Mouse (Mus musculus) intestine, embryonic 15.5 days (tissue): ENCODE results near the gene Etl4. TPM values are rescaled to one million over a fixed set of nuclear protein-coding genes. Genes with fewer than 3 reads are reported as not detected.
A peak's percentile ranks its signal among the peaks of the same experiment; 100 is the strongest.

Experiments used
- ATAC-seq: fragments of 200-750 bp; cut with Nextera tagmentation; 2 replicates; pipeline ENCODE4 v1.8.0; 2017; ENCODE audit warnings: moderate TSS enrichment, moderate library complexity
- H3K27ac ChIP-seq: fragments of 300-500 bp; sonication (generic); 2 replicates; pipeline ENCODE4 v1.5.1; 2015; ENCODE audit warnings: mild to moderate bottlenecking, inconsistent platforms
- H3K27me3 ChIP-seq: fragments of 300-500 bp; sonication (generic); replicated peaks from 2 replicates; pipeline ENCODE4 v1.6.1; 2015; ENCODE audit warnings: inconsistent platforms
- H3K36me3 ChIP-seq: fragments of 300-500 bp; sonication (generic); 2 replicates; pipeline ENCODE4 v1.6.1; 2015; ENCODE audit warnings: inconsistent platforms
- H3K4me1 ChIP-seq: fragments of 300-500 bp; sonication (generic); replicated peaks from 2 replicates; pipeline ENCODE4 v1.6.1; 2015; ENCODE audit warnings: inconsistent platforms
- H3K4me2 ChIP-seq: fragments of 300-500 bp; sonication (generic); replicated peaks from 2 replicates; pipeline ENCODE4 v1.6.1; 2015; ENCODE audit warnings: mild to moderate bottlenecking, inconsistent platforms
- H3K4me3 ChIP-seq: fragments of 300-500 bp; sonication (generic); replicated peaks from 2 replicates; pipeline ENCODE4 v1.5.1; 2015; ENCODE audit warnings: inconsistent platforms
- H3K9ac ChIP-seq: fragments of 300-500 bp; sonication (generic); 2 replicates; pipeline ENCODE4 v1.6.1; 2015; ENCODE audit warnings: inconsistent platforms
- H3K9me3 ChIP-seq: fragments of 300-500 bp; sonication (generic); 2 replicates; pipeline ENCODE4 v1.6.1; 2016; ENCODE audit warnings: inconsistent platforms
- WGBS: fragments of 180-500 bp; shearing (Covaris S2); methylation state at CpG from one replicate; pipeline ENCODE4 v1.1.7; 2015; 5-methylcytosine and 5-hydroxymethylcytosine counted together
- polyA plus RNA-seq: library from polyadenylated mRNA; unstranded; fragments of >200 nt; fragmentation: Nextera tagmentation; extraction: Ambion mirVana; gene quantifications from 2 replicates; pipeline ENCODE4 v1.2.1, GENCODE M21; 2015

Gene Etl4
- polyA plus RNA-seq, 1 experiment from 2014 or later = 32.8 TPM

- ATAC-seq = no peak
Observed at GRCm38 (mm10) chr2:20249403-20249802, 339.8 kb downstream of the Etl4 start.

DNA sequence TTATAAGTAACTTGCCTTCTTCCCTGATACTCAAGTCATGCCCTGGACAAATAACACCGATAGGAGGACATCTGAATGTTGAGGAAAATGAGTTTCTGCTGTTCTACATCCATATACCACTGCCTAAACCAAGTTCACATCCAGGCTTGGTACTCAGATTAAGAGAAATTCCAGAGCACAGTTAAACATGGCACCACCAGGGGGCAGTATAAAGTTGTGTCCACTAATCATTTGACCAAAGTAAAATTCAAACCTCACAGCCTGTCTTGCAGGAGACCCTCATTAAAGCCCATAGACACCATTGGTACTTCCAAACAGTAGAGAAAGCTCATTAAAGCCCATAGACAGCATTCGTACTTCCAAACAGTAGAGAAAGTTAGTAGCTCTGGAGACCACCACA is 366.5 kb downstream of the Etl4 start:
- Histone ChIP-seq H3K4me1 (no peaks in the 10 kb centered on the region), H3K36me3 (no peaks in the 10 kb centered on the region), H3K9ac (no peak overlapping the region), H3K9me3 (no peaks in the 10 kb centered on the region), H3K4me2 (no peak overlapping the region), H3K27me3 (no peaks in the 10 kb centered on the region), H3K4me3 (no peak overlapping the region), H3K27ac (no peak overlapping the region)
- WGBS = 57% methylated on average over 2 of the region's 2 CpGs
- no peak for ATAC-seq

More at GRCm38 (mm10) chr2:20249403-20249802, 339.8 kb downstream of the Etl4 start:
- no peak overlapping the region for H3K9ac ChIP-seq
- no peak overlapping the region for H3K27ac ChIP-seq
- no peaks in the 10 kb centered on the region for H3K9me3 ChIP-seq
- no peak overlapping the region for H3K4me3 ChIP-seq
- H3K4me1 ChIP-seq = no peaks in the 10 kb centered on the region
- H3K36me3 ChIP-seq = no peaks in the 10 kb centered on the region
- no peaks in the 10 kb centered on the region for H3K27me3 ChIP-seq
- H3K4me2 ChIP-seq = no peak overlapping the region
- 66% methylated on average over 4 of the region's 4 CpGs for WGBS

GRCm38 (mm10) chr2:20281903-20282302 is 372.3 kb downstream of the Etl4 start:
- H3K4me3 ChIP-seq = no peak overlapping the region

DNA sequence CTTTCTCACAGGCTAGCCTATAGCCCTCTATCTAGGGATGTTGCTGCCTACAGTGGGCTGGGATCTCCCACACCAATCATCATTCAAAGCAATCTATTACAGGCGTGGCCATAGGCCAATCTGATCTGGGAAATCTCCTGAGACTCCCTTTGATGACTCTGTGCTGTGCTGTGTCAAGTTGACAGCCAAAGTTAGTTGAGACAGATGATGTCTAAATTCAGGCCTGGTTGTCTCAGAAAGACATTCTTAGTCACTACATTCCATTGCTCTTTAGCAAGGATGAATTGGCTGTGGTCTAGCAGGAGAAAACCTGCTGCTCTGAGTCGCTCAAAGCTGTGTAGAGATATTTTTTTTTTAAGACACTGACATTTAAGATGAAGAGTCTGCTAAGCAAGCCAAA is 374.8 kb downstream of the Etl4 start:
- WGBS = 40% methylated on average over 2 of the region's 2 CpGs
- Histone ChIP-seq H3K27me3 (no peaks in the 10 kb centered on the region), H3K4me3 (no peak overlapping the region), H3K27ac (no peak overlapping the region), H3K9ac (no peak overlapping the region), H3K36me3 (no peaks in the 10 kb centered on the region), H3K4me1 (no peaks in the 10 kb centered on the region), H3K9me3 (no peaks in the 10 kb centered on the region), H3K4me2 (no peak overlapping the region)
- no peak for ATAC-seq

More at GRCm38 (mm10) chr2:20281903-20282302, 372.3 kb downstream of the Etl4 start:
- no peak overlapping the region for H3K4me2 ChIP-seq
- H3K27ac ChIP-seq = no peak overlapping the region
- H3K9me3 ChIP-seq = no peaks in the 10 kb centered on the region
- H3K27me3 ChIP-seq = no peaks in the 10 kb centered on the region
- H3K9ac ChIP-seq = no peak overlapping the region
- no peaks in the 10 kb centered on the region for H3K4me1 ChIP-seq
- H3K36me3 ChIP-seq = no peaks in the 10 kb centered on the region
- no peak for ATAC-seq
- 72% methylated on average over 2 of the region's 2 CpGs for WGBS

DNA sequence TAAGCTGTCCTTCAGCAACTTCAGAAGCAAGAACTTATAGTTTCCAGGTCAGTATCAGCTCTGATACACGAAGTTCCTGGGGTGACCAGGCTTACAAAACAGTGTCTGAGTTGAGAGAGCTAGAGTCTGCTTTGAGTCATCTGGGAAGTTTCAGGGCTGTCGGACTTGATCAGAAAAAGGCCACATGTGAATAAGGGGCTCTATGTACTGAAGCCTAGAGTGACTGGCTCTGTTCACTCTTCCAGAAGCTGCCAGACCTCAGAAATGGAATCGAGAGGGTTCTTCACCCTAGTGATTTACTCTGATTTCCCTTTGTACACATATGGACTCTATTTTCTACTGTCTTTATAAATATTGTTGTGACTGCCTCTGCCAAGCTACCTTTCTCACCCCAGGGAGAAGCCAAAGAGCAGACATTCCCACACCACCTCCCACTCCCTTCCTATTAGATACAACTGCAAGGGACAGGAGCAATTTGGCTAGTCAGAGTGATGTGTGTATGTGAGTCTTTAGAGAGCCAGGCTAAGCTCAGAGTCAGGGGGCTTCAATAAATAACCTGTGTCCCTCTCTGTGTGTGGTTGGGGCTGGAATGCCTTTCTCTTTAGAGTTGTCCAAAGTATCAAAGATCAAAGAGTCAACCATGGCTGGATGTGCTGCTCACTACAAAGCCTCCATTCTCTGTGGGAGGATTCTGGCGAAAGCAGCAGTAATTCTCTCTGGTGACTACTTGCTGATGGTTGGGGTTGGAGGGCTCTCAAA is 381.6 kb downstream of the Etl4 start:
- no peaks in the 10 kb centered on the region for H3K27me3 ChIP-seq
- no peak overlapping the region for H3K4me2 ChIP-seq
- H3K4me1 ChIP-seq = no peaks in the 10 kb centered on the region
- H3K9ac ChIP-seq = no peak overlapping the region
- H3K27ac ChIP-seq = no peak overlapping the region
- ATAC-seq = no peak
- H3K4me3 ChIP-seq = no peak overlapping the region
- no peaks in the 10 kb centered on the region for H3K36me3 ChIP-seq
- H3K9me3 ChIP-seq = no peaks in the 10 kb centered on the region
- WGBS = 38% methylated on average over 4 of the region's 4 CpGs

- Histone ChIP-seq H3K27ac (no peak overlapping the region), H3K9me3 (no peaks in the 10 kb centered on the region), H3K4me1 (no peaks in the 10 kb centered on the region), H3K36me3 (no peaks in the 10 kb centered on the region), H3K27me3 (no peaks in the 10 kb centered on the region), H3K9ac (no peak overlapping the region), H3K4me2 (no peak overlapping the region), H3K4me3 (no peak overlapping the region)
- WGBS = 34% methylated on average over 2 of the region's 2 CpGs
- no peak for ATAC-seq
Observed at GRCm38 (mm10) chr2:20291741-20292110, 382.1 kb downstream of the Etl4 start.

DNA sequence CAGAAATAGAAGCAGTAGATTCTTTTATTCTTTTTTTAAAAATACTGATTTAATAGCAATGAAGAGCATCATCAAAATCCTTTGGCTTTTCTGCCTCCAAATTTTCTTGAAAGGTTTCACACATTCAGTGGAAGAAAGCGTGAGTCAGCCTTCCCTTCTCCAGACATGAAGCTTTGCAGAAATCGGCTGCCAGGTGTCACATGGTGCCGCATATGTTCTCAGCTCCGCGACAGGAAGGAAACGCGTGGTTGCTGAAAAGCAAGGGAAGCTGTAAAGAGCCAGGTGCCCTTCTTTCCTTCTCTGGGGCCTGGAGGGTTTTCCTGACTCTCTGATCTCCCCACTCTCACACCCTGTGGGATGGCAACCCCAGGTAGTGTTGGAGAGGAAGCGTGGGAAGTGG is 383.8 kb downstream of the Etl4 start:
- no peak overlapping the region for H3K27ac ChIP-seq
- no peak for ATAC-seq
- no peaks in the 10 kb centered on the region for H3K9me3 ChIP-seq
- no peak overlapping the region for H3K4me2 ChIP-seq
- H3K4me3 ChIP-seq = no peak overlapping the region
- H3K36me3 ChIP-seq = no peaks in the 10 kb centered on the region
- H3K9ac ChIP-seq = no peak overlapping the region
- no peaks in the 10 kb centered on the region for H3K27me3 ChIP-seq
- H3K4me1 ChIP-seq = no peaks in the 10 kb centered on the region
- WGBS = 78% methylated on average over 8 of the region's 8 CpGs

- Histone ChIP-seq H3K4me1 (no peaks in the 10 kb centered on the region), H3K9me3 (no peaks in the 10 kb centered on the region), H3K4me2 (no peak overlapping the region), H3K27me3 (no peaks in the 10 kb centered on the region), H3K27ac (no peak overlapping the region), H3K36me3 (no peaks in the 10 kb centered on the region), H3K9ac (no peak overlapping the region), H3K4me3 (no peak overlapping the region)
- 27% methylated on average over 4 of the region's 4 CpGs for WGBS
- no peak for ATAC-seq
Observed at GRCm38 (mm10) chr2:20294596-20294995, 385.0 kb downstream of the Etl4 start.

DNA sequence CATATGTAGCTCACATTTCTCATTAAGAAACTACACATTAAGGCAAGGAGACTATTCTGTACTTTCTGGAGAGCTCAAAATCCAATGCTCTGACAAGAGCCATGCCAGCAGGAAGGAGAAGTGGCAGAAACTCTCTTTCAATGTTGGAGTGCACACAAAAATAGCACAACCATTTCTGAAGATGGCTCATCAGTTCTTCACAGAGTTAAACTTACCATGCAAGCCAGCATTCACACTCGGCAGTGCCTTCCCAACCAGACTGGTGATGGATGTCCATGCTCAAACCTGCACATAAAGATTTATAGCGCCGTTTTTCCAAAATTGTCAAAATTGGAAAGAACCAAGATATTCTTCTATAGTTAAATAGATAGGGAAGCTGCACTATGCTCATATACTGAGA is 392.9 kb downstream of the Etl4 start:
- Histone ChIP-seq H3K27me3 (no peaks in the 10 kb centered on the region), H3K4me3 (no peak overlapping the region), H3K36me3 (no peaks in the 10 kb centered on the region), H3K4me1 (no peaks in the 10 kb centered on the region), H3K9ac (no peak overlapping the region), H3K27ac (no peak overlapping the region), H3K4me2 (no peak overlapping the region), H3K9me3 (no peaks in the 10 kb centered on the region)
- 81% methylated on average over 3 of the region's 3 CpGs for WGBS
- ATAC-seq = no peak

DNA sequence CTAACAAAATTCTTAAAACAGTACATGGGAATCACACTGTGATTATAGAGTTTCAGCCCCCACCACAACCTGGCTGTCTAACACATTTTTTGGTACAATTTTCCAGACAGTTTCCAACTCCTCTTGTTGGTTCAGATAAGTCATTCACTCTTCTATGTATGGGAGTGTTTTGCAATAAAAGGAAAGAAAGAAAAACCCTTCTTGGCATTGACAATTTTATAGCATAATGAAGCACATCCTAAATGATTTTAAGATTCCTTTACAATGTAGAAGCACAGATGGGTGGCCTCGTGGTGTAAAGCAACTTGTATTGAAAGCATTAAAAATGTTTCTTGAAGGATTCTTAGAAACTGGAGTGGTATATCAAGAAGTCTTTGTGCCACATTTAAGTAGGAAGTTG is 415.4 kb downstream of the Etl4 start:
- no peaks in the 10 kb centered on the region for H3K4me1 ChIP-seq
- WGBS = 57% methylated on average over 1 of the region's 1 CpGs
- ATAC-seq = no peak
- H3K27ac ChIP-seq = no peak overlapping the region
- H3K36me3 ChIP-seq = no peaks in the 10 kb centered on the region
- no peak overlapping the region for H3K4me3 ChIP-seq
- no peak overlapping the region for H3K4me2 ChIP-seq
- no peaks in the 10 kb centered on the region for H3K9me3 ChIP-seq
- no peaks in the 10 kb centered on the region for H3K27me3 ChIP-seq
- no peak overlapping the region for H3K9ac ChIP-seq

DNA sequence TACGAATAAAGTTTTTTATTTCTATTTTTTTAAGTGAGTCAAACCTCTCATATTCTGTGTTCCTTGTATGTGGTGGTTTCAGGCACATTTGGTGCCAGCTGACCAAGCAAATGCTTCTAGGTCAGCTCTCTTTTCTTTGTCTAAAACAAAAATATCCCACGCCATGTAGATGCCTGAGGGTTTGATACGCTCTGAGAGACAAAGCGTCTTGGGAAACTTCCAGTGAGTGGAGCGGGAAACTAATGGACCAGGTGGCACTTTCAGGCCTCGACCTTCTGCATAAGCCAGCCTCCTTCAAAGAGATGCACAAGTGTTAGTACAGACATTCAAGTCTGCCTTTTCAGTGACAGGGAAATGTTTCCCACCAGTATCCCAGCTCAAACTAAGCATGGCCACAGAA is 426.6 kb downstream of the Etl4 start:
- WGBS = 90% methylated on average over 6 of the region's 6 CpGs
- no peak overlapping the region for H3K9ac ChIP-seq
- H3K4me3 ChIP-seq = no peak overlapping the region
- no peaks in the 10 kb centered on the region for H3K27me3 ChIP-seq
- no peaks in the 10 kb centered on the region for H3K9me3 ChIP-seq
- no peak overlapping the region for H3K27ac ChIP-seq
- H3K4me1 ChIP-seq = 0 out of 2 replicates have a peak, but pooled peaks cover 3% of the 10 kb centered on the region
- ATAC-seq = no peak
- no peaks in the 10 kb centered on the region for H3K36me3 ChIP-seq
- H3K4me2 ChIP-seq = no peak overlapping the region

DNA sequence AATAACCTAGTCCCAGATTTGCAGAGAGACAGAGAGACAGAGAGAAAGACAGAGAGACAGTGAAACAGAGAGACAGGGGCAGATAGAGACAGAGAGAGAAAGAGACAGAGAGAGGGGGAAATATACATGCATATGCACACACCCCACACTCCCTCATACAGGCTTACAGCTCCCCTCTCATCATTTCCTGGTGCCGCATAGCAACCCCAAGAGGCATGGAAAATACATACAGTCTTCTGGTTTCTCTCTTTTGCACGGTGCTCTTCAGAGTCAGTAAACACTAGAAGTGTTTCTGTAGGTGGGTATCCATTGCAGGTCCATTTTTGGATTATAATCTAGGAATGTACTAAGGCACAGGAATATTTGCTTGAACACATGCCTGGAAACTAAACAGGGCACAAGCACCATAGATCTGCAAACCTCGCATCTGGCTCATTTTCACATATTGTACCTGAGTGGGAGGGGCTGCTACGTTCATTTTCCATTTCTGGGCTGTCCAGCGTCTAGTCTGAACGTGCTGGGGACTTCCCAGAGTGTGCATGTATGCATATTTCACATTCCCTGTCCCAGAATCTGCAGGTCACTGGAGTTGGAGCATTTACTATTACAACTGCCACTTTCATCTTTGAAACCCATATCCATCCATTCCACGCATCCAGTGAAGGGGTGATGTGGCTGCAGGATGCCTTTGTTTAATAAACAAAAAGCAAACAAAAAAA is 429.6 kb downstream of the Etl4 start:
- H3K4me1 ChIP-seq = 0 out of 2 replicates have a peak, but pooled peaks cover 3% of the 10 kb centered on the region
- H3K9me3 ChIP-seq = no peaks in the 10 kb centered on the region
- no peaks in the 10 kb centered on the region for H3K27me3 ChIP-seq
- no peak overlapping the region for H3K9ac ChIP-seq
- ATAC-seq = peak; percentile 62; the same call in 1 of the 2 replicates
- peak overlapping the region; percentile 48 for H3K4me2 ChIP-seq
- WGBS = 41% methylated on average over 7 of the region's 7 CpGs
- H3K4me3 ChIP-seq = peak overlapping the region; percentile 19; the same call in 1 of the 2 replicates
- H3K36me3 ChIP-seq = no peaks in the 10 kb centered on the region
- H3K27ac ChIP-seq = no peak overlapping the region
